Mouse (Mus musculus) bone marrow, adult 2 months (tissue): Measurements from ENCODE around the gene Mst1r.

Experiments used
- CTCF ChIP-seq: fragments of 200-500 bp; IDR thresholded peaks from 2 replicates; pipeline ENCODE4 v1.5.1; 2011; ENCODE audit warnings: low read length, control low read depth; ENCODE audit not compliant: control insufficient read depth, insufficient read depth
- POLR2A ChIP-seq: fragments of 200-500 bp; IDR thresholded peaks from 2 replicates; pipeline ENCODE4 v1.6.1; 2011; ENCODE audit warnings: low read depth, mild to moderate bottlenecking, control low read depth, low read length, borderline replicate concordance; ENCODE audit not compliant: control insufficient read depth

- TF ChIP-seq CTCF (no peak), POLR2A (no peak)
These were observed at the start of gene Mst1r for GRCm38 (mm10) chr9:107906252-107906966.
